Mouse (Mus musculus) left cerebral cortex, postnatal 36 days (tissue): ENCODE results near the gene Tppp3. TPM values are rescaled to one million over a fixed set of nuclear protein-coding genes. Genes with fewer than 3 reads are reported as not detected.

Experiments used
- DNase-seq, 2 experiments: peaks; one replicate each; pipeline ENCODE4 v3.0.0; 2021 to 2022; ENCODE audit warnings: low spot score in 2 of 2, mixed read lengths in 1 of 2
- intact Hi-C: fragments of 180-260 bp; cut with DNase I; formaldehyde crosslinking; loops from one replicate; pipeline ENCODE4 v1.15.1; 2025
- total RNA-seq, 2 experiments: library from RNA; stranded (reverse); gene quantifications; 2 replicates each; pipeline ENCODE4 v1.2.3; 2021

The Tppp3 gene
- 10 to 100 TPM; 36.1 to 46.4 TPM for total RNA-seq

DNA sequence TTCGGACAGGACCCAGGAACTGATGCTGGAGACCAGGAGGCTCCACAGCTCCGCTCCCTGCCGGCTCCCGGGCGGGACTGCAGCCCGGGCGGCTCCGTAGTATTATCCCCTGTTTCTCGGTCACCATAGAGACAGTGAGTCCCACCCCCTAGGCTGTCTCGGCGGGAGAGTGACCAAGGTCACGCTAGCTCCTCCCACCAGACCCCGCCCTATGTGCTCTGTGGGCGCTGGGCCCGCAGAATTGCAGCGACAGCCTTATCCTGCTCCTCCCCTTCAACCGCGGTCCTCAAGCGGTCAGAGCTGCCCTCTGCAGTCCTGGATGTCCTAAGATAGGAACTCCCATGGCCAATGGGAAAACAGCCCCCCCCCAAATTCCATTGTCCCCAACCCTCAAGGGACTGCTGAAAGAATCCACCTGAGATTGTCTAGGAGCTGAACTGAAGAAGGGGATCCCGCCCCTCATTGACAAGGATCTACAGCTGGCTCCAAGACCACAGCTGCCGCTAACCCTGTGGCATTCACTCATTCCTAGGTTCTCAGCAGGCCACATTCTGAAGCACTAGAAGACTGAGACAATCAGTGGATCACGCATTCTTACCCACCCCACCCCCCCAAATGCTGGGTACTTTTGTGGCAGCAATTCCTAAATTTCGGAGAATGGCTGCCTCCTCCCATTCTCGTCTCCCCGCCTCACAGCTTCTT lies at the start of gene Tppp3:
TSS of gene Tppp3 (minus strand) at position 213 of the 702 bp plus-strand sequence.
- DNase-seq = peak; percentile 76 to 83
- intact Hi-C loops = loop anchor here (5.0 kb wide), 1 partner anchor 109 kb away; no protein-coding TSS in a partner anchor

DNA sequence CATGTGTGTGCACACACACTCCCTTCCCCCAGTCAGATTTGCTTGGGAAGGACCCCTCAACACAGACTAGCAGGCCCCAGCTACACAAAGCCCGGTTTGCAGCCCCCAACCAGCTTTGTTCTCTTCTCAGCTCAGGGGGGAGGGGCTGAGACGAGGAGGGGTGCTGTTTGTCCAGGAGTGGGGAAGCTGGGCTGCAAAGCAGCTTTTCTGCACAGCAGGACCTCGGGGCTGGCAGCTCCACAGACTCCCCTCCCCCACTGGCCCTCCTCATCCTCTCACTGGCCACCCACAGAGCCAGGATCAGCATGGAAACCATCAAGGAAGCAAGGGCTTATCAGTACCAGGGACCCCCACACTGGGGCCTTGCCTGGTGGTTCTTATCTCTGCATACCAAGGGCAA lies 49.7 kb upstream of the Tppp3 start:
- intact Hi-C loops = no loop called here
- no peak for DNase-seq

DNA sequence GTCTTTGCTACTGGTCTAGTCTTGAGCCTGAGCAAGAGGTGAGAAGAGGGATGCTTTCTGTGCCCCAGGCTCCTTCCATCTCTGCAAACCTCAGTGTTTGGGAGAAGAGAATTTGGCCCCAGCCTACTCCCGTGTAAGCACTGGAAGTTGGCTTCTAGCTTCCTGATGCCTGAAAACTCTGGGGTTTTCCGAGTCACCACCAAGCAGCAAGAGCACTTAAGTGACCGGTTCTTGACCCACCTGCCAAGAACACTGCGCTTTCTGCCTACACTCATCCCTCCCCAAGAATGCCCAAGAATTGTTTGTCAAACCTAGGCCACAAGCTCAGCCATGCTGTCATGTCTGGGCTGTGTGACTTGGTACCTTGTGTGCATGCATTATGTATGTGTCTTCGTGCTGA lies 49.2 kb upstream of the Tppp3 start:
- intact Hi-C loops = no loop called here
- DNase-seq = no peak

DNA sequence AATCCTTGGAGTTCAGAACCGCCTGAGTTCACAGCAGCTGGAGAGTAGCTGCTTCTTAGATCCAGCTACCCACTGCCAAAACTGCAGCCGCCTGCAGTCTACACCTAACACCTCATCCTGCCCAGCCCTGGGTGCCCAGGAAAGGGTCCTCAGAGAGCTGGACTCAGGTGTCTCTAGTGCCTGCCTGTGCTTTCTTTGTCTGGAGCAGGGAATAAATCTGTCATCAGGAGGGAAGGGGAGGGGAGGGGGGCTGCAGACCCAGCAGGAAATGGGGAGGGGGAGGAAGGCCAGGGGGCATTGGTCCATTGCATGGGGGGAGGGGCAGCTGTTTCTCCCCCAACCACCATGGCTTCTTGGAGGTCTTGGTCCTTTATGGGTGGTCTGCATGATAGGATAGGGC lies 48.3 kb upstream of the Tppp3 start:
- intact Hi-C loops = loop anchor here (5.0 kb wide), 1 partner anchor 33 kb away; no protein-coding TSS in a partner anchor
- DNase-seq = no peak

DNA sequence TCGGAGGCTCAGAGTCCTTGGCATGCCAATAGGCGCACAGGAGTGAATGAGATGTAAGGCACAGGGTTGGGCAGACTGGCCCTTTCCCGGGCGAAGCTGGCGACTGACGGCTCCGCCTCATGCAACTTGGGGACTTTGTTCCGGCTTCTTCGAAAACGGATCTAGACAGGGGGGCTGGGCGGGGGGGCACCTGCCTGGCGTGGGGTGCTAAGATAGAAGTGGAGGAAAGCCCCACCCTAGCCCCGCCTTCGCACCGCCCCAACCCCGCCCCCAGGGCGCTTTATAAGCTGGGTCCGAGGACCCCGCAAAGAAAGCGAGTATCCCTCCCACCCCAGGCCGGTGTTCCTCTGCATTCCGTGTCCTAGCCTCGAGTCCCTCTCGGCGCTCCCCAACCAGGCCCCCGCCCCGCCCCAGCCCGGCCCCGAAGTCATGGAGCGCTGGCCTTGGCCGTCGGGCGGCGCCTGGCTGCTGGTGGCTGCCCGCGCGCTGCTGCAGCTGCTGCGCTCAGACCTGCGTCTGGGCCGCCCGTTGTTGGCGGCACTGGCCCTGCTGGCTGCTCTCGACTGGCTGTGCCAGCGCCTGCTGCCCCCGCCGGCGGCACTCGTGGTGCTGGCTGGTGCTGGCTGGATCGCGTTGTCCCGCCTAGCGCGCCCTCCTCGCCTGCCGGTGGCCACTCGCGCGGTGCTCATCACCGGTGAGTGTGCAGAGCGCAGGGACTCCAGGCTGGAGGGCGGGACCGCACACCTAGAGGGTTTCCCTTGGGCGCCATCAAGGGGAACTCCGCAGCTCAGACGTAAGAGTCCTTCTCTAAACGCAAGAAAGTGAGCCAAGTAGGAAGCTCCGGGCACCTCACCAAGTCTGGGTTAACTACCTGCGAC lies 47.3 kb upstream of the Tppp3 start, which contains the start of gene Hsd11b2:
TSS of gene Hsd11b2 (plus strand) at position 320 of the 878 bp plus-strand sequence.
- intact Hi-C loops = loop anchor here (5.0 kb wide), 1 partner anchor 34 kb away; no protein-coding TSS in a partner anchor
- DNase-seq = peak; percentile 47 to 51

DNA sequence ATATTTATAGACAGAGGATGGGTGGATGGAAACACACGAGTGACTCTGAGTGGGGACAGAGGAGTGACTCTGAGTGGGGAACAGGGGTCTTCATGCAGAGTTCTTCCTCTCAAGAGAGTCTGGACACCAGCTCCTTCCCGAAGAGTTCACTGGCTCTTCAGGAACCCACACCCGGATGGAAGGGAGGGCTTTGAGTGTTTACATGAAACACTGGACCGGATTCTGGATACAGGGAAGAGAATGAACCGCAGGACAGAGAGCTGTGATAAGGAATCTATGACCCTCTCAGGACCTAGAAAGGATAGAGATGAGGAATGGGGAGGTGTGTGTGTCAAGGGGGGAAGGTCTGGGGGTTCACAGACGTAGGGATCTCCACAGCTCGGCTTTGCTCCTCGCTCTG lies 46.0 kb upstream of the Tppp3 start:
- intact Hi-C loops = loop anchor here (5.0 kb wide), 1 partner anchor 35 kb away; no protein-coding TSS in a partner anchor
- DNase-seq = no peak

DNA sequence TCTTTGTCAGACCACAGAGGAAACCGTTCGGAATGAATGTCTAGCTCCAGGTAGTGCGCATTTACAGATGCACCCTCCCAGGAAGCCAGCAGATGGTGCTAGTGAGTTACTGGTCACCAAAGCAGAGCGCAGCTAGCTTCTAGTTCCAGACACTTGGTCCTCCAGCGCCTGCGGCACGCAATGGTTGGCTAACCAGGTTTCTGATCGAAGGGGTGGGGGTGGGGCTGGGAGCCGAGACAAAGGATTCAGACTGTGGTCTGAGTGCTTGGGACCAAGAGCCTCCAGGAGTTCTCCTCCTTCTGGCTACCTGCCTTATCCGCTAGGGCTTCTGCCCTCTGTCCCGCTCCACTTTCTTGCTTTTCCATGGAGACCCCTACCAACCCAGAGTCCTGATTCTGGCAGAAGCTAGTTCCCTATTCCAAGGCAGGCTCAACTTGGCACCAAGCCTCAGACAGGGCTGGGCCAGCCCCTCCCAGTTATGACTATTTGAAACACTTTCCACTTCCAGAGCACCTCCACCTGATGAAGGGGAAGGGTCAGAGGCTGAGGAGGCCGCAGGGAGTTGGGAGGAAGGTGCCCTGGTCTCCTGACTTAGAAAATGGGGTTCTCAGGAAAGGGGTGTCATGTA lies 44.8 kb upstream of the Tppp3 start:
- intact Hi-C loops = loop anchor here (5.0 kb wide), 1 partner anchor 36 kb away; no protein-coding TSS in a partner anchor
- peak; percentile 61 to 69 for DNase-seq

DNA sequence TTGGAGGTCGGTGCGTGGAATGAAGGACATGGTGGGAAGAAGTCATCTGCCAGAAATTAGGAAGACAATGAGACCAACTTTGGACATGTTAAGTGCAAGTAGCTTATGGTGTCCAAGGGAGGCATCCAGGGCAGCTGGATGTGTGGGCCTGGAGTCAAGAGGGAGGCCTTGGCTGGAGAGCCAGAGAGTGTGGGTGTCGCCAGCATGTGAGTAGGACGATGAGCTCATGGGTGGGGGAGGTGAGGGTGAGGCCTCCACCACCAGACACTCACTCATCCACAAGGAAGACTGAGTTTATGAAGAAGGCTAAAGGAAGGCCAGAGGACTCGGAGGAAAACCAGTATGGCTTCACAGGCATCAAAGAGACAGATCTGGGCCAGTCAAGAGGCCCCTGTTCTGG lies 43.3 kb upstream of the Tppp3 start:
- DNase-seq = no peak
- intact Hi-C loops = loop anchor here (5.0 kb wide), 1 partner anchor 38 kb away; no protein-coding TSS in a partner anchor

DNA sequence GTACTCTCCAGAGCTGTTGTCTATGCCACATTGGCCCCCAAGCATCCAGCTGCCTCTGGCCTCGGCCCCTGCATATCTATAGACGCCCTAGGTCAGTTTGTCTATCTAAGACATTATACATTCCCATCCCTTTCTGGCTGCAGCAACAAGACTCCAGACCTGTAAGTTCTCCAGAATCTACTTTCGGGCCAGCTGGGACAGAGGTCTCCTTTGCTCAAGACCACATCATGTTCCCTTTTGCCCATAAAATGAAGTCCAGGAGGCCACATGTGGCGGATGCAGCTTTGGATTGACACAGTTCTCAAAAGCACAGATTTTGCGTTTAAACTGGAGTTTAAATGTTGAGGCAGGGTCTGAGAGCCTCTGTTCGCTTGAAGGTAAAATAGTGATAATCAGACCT lies 42.9 kb upstream of the Tppp3 start:
- no peak for DNase-seq
- intact Hi-C loops = no loop called here

DNA sequence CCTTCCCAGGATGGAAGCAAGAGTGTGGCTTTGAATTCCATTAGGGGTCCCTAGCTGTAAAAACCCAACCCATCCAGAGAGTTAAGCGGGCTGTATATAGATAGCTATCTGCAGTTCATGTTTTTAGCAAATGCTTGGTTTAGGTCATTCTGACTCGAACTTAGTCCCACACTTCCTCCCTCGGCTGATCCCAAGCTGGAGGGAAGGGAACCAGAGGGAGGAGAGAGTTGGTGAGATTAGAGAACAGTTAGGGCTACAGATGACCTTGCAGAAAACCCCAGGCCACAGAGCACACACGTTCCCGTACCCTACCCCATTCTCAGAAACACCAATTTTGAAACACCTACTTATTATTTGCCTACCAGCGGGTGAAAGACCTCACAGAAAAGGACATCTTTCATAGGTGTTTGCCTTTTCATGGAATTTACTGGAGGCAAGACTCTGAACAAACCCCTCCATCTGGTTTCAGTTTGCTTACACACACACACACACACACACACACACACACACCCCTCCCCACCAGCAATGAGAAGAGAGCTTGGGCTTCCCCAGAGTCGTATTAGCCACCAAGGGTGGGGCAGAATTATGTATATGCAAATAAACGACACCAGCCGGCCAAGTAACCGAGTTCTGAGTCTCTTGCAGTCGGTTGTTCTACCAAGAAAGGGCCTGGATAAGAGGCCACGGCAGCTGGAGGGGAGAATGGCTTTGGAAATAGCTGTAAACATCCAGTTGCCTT lies 38.8 kb upstream of the Tppp3 start:
- intact Hi-C loops = no loop called here
- no peak for DNase-seq

DNA sequence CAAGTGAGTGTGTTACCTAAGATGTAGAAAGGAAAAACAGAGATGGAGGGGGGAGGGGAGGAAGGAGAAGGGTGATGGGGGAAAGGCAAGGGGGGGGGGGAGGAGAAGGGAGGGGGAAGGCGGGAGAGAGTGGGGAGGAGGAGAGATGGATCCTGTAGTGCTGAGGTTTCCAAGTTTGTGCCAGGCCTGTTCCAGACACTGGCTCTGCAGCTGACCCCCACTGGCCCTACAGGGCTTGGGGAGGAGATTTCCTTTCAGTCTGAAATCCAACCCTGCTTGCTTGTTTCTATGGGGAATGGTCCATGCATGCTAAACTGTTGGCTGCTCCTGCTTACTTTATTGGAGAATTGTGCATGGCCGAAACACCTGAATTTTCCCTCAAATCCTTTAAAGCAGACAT lies 37.4 kb upstream of the Tppp3 start:
- intact Hi-C loops = no loop called here
- no peak for DNase-seq

DNA sequence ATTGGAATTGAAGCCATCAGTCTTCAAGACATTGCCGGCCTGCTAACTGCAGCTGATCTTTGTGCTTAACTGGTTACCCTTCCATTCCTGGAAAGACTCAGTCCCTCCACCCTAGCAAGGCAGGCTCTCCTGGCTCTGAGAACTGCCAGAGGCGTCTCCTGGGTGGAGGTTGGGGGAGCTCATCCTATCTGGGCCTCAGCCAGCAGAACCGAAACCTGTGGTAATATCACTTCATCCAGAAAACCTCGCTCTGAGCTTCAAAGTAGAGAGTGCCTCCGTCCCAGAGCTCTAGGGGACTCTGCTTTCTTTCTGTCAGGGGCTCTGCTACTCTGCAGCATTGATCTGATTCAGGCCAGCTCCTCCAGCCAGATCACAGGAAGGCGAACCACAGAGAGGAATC lies 35.7 kb upstream of the Tppp3 start:
- intact Hi-C loops = no loop called here
- DNase-seq = no peak

DNA sequence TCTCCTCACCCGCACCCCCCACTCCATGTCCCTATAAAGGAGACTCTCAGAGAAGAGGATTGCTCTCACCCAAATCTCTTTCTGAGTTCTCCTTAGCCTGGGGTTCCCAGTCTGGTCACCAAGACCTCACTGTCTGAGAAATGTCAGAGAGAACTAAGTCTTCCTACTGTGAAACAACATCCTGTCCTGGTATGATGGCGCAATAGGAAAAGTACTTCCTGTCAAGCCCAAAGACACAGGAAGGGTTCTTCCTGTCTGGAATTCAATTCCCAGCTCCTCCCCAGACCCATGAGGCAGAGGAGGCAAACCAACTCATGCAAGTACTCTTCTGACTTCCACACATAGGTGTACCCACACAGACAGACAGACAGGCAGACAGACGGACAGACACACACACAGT lies 33.3 kb upstream of the Tppp3 start:
- intact Hi-C loops = no loop called here
- no peak for DNase-seq

DNA sequence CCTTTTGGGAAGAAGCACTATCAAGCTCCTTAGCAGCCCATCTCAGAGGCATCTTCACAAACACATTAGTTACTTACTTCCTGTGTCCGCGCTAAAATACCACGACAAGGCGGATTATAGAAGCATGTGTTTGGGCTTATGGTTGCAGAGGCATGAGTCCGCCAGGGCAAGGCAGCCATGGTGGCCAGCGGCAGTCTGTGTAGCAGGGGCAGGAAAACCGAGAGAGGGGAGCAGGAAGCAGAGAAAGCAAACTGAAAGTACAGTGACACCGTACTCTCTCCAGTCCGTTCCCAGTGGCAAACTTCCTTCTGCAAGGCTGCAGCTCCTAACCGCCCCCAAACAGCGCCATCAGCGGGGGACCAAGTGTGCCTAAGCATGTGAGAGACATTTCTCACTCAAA lies 28.5 kb upstream of the Tppp3 start:
- no peak for DNase-seq
- intact Hi-C loops = no loop called here

DNA sequence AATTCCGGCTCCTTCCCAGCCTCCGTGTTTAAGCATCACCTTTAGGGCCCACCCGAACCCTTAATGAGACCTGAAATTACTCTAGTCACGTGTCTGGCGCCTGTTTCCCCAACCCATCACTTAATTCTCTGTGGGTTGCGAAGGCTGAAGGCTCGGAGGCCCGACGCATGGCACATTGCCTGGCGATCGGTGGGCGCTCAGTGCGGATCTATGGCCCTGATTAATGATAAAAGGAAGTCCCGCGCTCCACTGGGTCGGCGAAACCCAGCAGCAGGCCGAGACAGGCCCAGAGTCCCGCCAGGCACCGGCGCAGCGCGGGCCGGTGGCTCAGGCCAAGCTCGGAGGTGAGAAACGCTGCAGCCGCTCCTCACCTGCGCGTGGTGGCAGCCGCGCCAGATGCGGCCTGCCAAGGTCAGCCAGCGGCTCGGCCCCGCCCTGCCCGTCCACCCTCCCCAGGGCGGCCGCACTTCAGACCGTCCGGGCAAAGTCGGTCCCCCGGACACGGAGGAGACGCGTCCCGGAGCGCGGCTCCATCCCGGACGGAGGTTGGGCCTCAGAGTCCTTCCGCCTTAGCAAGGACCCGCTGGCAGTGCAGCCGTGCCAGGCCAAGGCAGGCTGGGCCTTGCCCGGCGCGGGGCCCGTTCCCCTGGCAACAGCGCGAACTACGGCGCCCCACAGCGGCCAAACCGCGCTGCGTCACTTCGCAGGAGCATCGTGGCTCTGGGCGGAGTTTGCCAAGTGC lies 25.3 kb upstream of the Tppp3 start, which contains the start of gene Zdhhc1:
TSS of gene Zdhhc1 (minus strand) at position 464 of the 742 bp plus-strand sequence.
- DNase-seq = peak; percentile 87 to 91
- intact Hi-C loops = no loop called here

DNA sequence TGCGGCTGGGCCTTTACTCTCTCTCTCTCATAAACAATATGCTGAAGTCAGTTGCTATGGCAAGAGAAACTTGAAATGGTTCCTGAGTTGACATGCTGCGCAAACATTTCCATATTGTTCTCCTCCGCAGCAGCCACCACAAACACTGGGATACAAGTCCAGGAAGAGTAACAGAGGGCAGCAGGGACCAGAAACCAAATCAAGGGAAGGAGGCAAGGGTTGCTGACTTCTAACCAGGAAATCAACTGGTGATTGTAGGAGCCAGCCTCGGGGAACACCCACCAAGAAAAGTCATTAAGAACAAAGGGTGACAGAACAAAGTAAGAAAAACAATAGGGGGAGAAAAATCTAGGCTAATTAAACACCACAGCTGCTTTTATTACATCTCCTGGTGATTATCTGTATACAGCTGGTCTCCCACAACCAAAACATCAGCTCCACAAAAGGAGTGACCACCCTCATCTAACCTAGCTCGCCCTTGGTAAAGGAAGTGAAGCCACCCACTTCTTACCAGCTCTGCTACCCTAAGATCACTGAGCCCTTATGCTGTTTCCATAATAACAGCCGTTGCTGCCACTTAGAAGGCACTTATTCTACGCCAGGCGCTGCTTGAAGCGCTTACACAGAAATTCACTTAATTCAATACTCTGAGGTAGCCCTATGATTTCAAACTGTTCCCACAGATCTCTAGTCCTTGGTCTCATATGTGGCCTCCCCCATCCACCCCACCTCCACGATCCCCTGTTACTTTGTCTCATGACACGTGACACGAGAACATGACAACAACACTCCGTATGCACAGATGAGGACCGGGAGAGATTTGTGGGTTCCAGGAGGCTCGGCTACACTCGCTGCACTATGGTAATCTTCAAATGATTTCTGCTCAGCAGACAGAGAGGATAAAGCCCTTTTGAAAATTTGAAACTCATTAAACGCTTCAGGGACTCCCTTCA lies 24.3 kb upstream of the Tppp3 start:
- DNase-seq = no peak
- intact Hi-C loops = no loop called here

DNA sequence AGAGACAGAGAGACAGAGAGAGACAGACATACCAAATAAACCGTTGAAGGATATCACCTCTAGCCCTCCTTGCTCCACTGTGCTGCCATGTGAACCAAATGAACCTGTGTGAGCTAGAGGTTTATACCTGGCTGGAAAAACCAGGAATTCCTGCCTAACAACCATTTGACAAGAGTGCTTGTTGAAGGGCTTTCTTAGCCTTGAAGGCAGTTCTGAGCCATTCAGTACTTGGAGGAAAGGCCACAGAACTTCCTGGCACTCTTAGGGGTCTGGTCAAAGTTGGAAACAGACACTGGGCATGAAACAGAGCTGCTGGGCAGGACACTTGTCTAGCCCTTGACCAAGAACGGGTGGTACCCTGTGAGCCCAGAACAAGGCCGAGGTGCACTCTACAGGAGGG lies 23.2 kb upstream of the Tppp3 start:
- no peak for DNase-seq
- intact Hi-C loops = no loop called here

DNA sequence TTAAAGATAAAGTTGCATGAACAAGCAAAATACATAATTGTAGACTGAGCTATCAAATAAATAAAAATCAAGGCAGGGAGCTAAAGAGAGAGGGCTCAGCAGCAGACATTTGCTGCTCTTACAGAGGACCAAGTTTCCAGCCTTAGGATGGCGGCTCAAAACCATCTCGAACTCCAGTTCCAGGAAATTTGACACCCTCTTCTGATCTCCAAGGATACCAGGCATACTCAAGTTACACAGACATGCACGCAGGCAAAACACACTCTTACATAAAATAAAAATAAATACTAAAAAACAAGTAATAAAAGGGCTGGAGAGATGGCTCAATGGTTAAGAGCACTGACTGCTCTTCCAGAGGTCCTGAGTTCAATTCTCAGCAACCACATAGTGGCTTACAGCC lies 22.2 kb upstream of the Tppp3 start:
- no peak for DNase-seq
- intact Hi-C loops = no loop called here
